Mouse (Mus musculus): Measurements from ENCODE around the gene Mindy4.

Gene Mindy4

DNA sequence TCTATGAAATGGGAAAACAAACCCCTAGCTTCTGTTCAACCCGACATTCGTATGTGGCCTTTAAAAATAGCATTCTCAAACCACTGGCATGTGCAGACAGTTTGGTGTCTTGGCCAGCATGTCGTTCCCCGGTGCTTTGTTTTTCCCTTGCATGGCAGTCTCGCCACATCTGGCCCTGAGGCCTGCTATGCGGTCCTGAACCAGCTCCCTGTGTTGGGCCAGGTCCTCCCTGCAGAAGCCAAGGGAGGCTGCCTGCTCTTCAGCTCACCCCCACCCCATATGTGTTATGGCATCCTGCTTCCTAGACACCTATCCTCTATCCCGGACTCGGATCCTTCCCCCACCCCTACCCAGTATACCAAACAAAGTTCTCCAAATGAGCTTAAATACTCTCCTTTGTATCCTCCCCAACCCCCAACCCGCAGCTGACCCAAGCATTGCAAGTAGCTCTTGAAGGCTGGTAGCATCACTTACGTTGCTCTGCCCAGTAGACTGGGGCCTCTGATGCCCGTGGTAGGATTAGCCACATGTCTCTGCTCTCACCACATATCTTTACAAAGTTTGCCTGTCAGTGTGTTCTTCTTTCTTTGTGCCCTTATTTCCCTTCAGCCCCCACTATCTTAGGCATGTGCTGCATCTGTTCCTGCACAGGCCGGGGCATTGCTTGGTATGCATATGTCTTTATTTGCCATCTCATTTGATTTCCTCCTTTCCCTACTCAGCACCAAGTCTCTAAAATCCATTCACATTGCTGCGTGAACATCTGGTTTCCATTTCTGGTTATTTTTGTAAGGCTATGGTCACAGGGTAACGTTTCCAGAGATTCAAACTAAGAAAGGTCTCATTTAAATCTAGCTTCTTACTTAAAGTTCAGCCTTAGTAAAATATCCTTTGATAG is 55.5 kb downstream of the Mindy4 start:
- DNase-seq: no peak

DNA sequence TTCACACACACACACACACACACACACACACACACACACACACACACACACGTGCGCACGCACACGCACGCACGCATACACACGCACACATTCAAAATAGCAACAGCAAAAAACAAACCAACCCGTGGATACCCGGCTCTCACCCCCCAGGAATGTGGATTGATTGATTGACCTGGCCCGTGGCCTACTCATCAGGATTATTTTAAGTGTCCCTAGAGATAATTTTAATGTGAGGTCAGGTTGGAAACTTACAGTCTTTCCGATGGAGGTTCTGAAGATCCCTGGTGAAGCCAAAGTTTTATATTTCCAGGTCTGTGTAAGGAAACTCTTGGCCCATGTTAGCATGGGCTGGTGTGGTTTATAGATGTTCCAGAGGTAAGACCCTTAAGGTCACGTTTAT is 59.0 kb downstream of the Mindy4 start:
- DNase-seq: no peak

DNA sequence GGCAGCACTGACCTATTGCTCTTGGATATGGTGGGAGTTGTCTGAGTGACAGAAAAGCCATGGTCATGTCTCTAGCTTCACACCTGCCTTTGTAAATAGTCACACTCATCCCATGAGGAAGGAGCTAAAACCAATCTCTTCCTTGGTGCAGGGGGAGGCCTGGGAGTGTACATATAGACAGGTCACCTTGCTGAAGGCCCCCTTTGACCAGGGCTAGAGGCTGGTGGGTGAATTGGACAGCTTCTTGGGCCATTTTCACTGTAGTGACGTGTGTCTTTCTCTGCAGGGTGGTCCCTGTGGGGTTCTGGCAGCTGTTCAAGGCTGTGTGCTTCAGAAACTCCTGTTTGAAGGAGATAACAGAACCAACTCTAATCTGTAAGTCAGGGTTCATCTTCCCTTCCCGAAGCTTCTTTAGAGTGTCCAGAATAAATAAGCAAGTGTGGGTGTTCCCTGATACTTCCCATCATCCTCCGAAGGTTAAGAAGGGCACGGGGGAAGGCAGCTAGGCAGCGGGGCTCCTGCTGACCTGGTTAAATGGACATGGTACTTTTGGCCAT is 60.4 kb downstream of the Mindy4 start:
- DNase-seq: no peak

DNA sequence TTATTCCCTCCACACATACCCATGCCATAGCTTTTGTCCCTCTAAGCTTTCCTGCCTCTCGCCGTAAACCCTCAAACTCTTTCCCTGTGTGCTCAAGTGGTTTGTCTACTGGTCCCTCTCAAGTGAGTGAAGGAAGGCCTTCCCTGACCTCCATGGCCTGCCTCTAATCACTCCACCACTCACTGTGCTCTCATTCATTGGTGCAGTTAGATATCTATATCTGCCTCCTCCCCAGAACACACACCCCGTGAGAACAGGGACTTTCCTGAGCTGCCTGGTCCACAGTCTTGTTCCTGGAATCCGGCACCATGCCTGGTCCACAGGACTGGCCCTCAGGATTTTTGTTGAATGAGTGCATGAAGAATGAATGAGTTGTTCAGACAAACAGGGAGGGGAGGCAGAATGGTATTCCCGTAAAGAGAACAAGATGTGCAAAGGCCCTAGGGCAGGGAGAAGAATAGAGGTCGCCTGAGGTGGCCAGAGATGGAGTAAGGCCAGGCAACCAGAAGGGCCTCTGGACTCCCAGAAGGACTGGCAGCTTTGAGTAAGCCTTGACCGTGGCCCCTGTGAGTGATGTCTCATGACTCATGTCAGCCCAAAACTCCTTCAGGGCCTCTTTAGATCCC is 61.7 kb downstream of the Mindy4 start:
- DNase-seq: no peak

DNA sequence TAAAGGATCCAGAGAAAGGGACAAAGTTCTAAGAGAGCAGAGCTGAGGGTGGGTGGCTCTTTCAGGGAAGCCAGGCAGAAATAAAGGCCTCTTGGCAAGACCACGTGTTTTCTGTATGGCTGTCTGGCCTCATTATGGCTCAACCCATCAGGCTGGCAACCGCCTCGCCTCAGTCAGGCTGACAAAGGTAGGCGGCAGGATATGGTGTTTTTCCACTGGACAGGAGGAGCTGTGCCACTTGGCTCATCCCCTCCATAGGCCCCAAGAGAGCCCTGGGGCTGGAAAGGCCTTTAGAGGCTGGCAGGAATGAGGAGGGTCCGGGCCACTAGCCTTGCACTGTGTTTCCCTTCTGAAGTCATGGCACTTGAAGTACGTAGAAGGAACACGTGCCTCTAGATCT is 69.8 kb downstream of the Mindy4 start:
- peak; percentile 19 for DNase-seq

DNA sequence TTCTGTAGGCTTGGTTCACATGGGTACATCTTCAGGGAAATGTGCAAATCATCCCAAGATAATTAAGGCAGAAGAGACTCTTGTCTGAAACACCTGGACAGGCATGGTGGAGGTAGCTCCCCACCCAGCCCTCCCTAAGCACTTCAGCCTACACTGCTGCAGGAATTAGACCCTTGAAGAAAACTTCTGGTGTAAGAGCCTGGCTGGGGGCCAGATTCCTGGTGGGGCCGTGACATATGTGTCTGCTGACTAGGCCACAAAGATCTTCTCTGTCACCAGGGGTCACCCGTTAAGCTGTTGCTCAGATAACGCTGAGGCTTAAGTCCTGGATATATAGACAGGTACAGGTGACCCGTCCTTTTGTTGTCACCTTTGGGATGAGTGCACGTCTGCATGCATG is 70.3 kb downstream of the Mindy4 start:
- DNase-seq: no peak

DNA sequence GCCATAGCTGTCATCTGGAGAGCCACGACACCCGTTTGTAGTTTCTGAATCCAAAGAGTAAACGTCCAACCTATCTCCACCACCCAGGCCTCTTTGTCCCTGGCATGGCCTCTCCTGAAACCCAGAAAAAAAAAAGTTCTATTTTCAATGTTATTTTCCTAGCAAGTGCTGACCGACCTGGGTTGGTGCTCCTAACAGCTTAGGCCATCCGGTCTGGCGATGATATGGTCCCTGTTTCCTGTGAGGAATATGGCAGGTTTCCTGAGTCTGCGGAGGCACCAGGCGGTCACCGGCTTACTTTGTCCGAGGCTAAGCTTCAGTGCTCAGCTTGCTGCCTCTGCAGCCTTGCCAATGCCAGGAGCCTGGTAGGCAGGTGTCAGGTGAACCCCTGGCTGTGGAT is 71.8 kb downstream of the Mindy4 start:
- DNase-seq: no peak

DNA sequence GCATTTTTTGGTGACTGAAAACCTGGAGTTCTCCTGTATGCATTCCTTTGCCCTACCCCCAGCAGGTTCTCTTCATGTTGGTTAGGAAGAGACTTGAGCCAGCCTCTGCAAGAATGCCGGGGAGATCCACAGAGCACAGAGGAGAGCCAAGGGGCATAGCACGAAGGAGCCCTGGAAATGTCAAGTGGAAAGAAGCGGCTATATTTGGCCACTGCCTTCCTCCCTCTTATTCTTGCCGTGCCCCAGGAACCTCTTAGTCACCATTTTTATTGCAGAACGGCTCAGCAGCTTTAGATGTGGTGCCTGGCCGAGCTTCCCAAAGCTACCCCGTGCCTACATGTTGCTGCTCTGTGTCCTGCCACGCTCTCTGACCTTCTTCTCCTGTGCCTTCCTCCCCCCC is 72.6 kb downstream of the Mindy4 start:
- no peak for DNase-seq

DNA sequence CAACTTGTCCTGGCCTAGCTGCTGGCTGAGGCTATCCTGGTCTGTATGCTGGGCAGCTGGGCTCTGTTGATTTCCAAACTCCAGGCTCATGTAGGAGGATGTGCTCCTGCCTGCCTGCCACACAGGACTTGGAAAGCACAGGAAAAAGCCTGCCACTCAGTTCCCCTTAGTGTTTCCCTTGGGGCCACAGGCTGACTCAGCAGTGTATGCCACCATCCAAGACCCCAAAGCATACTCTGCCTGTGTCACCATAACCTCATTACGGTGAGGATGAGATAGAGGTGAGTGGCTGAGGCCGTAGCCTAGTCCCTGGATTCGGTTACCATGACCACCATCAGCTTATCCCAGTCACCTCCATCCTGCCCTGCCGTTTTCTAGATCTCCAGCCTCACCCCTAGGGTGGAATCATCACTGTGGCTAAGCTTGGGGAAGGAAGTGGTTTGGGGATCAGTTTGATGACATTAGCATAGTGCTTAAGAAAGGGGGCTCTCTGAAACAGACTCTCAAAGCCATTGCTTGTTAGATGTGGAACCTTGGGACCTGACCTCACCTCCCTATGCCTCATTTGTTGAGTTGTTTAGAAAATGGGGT is 73.6 kb downstream of the Mindy4 start:
- DNase-seq: no peak

DNA sequence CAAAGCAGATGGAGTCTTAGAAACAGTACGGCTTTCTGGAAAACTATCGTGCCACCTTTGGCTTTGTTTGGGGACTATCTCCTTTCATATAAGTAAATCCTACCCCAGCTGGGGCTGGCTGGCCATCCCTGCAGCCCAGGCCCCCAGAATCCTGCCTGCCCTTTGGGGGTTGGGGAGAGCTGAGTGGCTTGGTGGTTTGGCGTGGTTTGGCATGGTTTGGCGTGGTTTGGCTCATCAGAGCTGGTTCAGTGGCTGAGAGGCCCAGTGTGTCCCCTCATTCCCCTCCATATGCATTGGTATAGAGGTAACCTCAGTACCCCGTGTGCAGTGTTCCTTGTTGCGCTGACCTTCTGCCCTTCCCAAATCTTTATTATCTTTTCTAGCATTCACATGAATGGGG is 74.9 kb downstream of the Mindy4 start:
- DNase-seq: no peak

DNA sequence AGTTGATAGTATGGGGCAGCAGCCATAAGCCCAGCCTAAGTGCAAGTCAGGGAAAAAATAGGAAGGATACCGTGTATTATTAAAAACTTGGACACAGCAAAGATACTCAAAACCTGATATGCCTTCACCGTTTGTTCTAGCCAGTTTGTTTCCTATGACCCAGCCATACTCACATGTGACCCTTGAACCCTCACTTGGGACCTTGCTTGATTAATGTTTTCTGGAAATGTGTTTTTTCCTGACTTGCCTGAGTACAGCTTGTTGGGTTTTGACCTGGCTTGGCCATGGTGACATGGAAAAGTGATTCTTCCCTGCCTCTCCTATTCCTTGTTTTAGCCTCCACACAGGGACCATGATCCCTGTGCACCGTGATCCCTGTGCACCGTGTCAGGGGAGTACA is 75.3 kb downstream of the Mindy4 start:
- DNase-seq: no peak

DNA sequence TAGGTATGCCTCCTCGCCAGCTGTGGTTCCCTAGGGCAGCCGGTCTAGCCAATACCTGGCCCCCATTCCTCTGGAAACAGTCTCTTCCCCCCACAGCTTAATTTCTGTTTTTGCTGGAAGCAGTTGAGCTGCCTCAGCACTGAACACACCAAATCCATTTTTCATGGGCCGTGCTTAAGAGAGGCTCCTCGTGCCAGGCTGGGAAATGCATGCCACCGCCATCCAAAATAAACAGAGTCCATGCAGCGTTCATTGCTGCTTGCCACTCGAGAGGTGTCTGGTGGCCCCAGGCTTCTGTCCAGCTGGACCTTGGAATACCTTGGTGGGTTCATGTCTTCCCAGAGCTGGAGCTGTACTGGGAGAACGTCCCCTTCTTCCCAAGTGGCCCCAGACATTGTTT is 77.8 kb downstream of the Mindy4 start:
- no peak for DNase-seq

DNA sequence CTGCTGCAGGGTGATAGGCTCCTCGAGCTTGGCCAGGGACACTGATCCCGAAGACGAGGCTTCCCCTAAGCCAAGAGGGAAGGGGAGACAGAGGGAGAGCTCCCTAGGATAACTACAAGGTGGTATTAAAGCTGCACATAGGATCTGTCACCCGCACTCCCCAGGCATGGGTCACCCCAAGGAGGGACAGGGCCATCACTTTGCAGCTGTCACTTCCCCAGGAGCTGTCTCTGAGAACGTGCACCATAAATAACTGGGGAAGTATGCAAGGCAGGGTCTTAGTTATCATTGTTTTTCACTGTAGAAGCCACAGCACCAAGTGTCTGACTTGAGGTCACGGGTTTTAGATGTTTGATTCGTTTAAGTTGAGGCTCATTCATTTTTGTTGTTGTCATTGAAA is 78.5 kb downstream of the Mindy4 start:
- DNase-seq: no peak

DNA sequence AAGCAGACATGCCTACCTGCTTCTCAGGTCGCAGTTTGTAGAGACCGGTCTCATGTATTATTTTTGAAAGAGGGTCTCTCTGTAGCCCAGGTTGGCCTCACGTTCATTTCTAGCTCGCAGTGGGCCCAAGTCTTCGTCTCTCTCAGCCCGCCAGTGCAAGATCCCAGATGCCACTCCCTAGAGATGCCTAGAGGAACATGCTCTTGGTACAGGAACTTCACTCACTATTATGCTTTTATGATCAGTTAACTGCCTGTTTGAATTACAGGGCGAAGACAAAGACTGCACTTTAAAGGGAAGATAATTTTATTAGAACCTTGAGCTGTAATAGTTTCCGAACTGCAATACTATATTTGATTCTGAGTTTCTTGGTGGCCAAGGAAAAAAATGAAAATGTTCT is 79.2 kb downstream of the Mindy4 start:
- DNase-seq: no peak

DNA sequence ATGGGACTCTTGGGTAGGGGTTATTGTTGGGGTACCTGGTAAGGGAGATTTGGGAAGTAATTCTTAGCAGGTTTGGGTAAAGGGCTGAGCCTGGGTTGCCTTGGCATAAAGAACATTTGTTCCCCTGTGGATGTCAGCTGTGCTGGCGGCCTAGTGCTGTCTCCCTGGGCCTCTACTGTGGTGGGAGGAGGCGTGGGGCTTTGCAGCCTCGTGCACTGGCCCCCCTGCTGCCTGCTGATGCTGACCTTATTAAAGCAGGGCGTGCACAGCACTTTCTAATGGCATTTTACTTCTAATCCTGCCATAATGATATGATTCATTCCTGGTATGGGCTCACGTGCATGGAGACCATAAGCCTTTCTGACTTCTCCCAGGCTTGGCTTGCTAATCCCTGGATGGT is 82.0 kb downstream of the Mindy4 start:
- DNase-seq: no peak

DNA sequence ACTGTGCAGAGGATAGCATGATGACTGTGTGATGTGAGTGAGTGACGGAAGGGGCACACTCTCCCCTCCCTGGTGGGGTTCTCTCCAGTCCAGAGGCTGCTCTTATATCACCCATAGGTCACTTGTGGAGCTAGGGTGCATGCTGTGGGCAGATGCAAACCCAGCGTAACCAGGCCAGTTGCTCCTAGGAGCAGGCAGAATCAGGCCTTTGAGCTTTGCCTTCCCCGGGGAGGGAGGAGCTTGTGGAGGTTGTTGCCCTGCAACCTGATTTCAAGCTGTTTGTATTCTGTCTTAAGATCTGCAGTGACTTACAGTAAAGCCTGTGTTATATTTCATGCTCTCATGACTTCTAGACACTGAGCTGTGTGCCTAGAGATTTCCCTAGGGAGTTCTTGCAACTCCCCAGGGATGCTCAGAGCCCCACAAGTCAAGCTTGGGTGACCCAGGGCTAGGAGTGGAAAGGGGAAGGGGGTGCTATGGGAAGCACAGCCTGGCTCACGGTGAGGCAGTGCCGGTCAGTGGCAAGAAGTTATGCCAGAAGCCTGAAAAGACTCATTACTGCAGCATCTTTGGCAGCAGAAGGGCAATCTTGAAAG is 84.9 kb downstream of the Mindy4 start:
- no peak for DNase-seq

DNA sequence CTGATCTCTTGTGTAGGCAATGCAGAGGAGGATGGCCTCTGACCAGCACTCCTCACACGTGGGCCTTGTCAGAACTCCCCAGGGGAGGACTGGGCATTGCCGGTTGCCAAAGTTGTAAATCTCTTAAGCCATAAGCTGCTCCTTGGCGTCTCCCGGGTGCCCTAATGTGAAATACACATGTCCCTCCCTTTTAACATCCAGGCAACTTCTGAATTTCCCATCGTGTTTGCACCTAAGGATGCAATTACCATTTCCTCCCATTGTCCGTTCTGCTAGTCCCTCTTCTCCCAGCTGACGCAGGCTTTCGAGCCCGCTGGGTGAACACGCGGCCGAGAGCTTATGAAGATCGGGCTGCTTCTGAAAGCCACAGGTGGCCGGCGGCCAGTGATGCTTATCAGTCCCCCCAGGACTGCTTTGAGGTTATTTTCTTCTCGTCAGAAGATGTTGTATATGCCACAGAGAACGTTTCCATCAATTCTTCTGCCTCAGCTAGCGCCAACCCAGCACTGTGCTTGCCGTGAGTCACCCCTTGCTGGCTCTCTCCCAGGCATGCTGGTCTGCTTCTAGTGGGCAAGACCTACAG is 91.5 kb downstream of the Mindy4 start:
- no peak for DNase-seq

DNA sequence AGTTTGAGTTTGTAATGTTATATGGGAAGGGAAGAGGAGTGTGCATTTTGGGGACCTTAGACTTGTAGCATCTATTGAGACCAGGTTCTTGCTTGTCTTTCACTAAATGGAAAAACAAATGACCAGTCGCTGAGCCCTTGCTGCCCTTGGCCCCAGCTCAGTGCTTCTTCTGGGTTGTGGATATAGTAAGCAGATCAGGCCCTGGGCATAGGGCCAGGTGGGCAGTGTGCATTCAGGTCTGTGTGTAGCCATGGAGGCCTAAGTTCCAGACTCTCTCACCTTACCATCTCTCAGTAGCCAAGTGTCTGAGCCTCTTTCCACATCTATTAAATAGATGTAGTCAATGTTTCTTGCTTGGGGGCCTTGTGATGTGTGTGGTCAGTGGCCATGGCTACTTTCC is 92.1 kb downstream of the Mindy4 start:
- DNase-seq: no peak

DNA sequence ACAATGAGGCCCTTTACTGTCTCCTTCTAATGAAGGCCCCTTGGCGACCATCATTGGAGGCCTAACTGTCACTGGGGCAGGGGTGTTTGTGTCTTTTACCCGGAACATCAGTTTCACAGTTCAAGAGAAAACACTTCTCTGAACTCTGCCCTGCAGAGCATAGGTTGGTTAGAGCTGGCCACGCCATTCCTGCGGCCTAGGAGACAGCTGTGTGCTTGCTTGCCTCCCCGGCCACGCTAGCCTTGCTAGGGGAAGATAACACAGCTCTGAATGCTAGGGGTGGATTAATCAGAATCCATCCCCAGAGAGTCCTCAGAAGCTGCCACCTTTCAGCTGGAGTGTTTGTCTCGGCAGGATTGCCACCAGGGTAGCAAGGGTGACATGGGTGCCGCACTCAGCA is 96.3 kb downstream of the Mindy4 start:
- no peak for DNase-seq

DNA sequence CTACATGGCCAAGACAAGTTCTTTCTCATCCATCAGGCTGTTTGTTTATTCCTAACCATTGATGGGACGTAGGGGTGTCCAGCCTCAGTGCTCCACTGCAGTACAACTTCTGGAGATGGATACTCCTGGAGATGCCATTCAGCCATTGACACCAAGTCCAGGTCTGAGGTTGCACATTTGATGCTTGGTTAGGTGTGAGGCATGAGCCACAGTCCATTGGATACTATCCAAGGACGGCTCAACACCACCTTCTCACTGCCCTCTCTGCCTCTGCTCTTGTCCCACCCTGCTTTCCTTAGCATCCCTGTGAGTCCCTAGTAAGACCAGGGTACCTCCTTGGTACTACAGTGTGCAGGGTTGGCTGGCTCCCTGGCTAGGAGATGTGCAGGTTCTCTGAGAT is 96.7 kb downstream of the Mindy4 start:
- no peak for DNase-seq

DNA sequence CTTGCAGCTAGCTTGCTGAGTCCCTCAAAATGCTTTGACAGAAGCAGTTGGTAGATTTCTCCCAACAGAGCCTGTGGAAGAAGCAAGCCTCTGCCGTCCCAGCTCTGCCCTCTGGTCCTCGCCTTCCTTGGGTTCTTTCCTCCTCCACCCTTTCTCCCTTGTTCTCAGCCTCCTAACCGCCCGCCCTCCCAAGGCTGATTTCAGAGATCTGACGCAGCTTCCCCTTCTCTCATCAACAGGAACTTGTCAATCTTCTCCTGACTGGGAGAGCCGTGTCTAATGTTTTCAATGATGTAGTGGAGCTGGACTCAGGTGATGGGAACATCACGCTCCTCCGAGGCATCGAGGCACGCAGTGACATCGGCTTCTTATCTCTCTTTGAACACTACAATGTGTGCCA is 97.5 kb downstream of the Mindy4 start:
- no peak for DNase-seq

DNA sequence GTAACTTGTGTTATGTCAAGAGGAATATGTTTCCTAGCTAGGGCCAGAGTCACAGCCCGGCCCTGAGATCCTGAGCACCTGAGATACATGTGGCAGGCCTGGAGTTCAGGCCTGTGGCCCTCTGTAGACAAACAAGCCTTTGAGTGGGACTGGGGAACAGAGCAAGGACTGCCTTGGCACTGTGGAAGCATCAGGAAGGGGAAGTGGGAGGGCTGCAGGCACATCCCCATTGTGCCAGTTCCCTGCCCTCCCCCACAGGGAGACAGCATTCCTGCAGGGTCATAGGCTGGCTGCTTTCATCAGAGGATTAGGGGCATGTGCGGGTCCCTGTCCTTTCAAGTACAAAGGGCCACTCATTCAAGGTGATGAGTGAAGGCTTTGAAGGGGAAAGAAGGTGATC is 107.0 kb downstream of the Mindy4 start:
- no peak for DNase-seq

DNA sequence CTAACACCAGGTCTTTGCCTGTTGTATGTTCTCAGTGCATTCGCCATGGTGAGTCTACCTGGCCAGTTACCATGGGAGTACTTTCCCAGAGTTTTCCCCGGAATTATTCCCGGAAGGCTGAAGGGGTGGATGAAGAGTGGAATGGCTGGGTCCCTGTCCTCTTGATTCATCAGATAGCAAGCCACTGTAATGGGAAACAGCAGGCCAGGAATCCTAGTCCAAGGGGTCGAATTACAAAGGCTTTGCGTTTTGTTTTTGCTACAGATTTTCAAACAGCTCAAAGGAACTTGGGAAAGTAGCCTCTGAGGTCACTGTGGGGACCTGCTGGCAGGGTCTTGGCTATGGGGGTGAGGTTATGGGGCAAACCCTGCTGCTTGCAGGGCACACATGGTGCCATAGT is 108.8 kb downstream of the Mindy4 start:
- no peak for DNase-seq

Data from right cerebral cortex, adult 18-20 months (tissue).